Mouse (Mus musculus): ENCODE results near the gene Ass1. TPM values are rescaled to one million over a fixed set of nuclear protein-coding genes. Genes with fewer than 3 reads are reported as not detected.

Gene Ass1
- total and polyA plus RNA-seq, 3 experiments: not detected

GRCm38 (mm10) chr2:31490556-31490955 lies 20.5 kb downstream of the Ass1 start:
- Histone ChIP-seq H3K4me1 (ENCODE audit: insufficient read depth, low read depth, low read length) (no peaks in the 10 kb centered on the region), H3K36me3 (replicated peaks) (no peaks in the 10 kb centered on the region), H3K27me3 (ENCODE audit: insufficient read depth, low read length) (peaks cover 13% of the 10 kb centered on the region; the same call in 1 of the 2 replicates), H3K4me3 (ENCODE audit: low read depth, low read length) (no peak overlapping the region), H3K9me3 (replicated peaks) (no peaks in the 10 kb centered on the region)
- no peak for TF ChIP-seq POLR2AphosphoS5 (IDR thresholded peaks at IDR 0.05; ENCODE audit: insufficient replicate concordance, low read depth, low read length)
- TF ChIP-seq CTCF (IDR thresholded peaks at IDR 0.05; ENCODE audit: low read depth, low read length): no peak
- no peak for TF ChIP-seq TAL1 (conservative IDR thresholded peaks at IDR 0.05; ENCODE audit: low read depth, low read length)
- TF ChIP-seq GATA2 (IDR thresholded peaks at IDR 0.05; ENCODE audit: borderline replicate concordance, low read depth, low read length): no peak
- TF ChIP-seq GATA1 (IDR thresholded peaks at IDR 0.05; ENCODE audit: borderline replicate concordance, low read length): no peak
- no peak for ATAC-seq (ENCODE audit: extremely low read depth, insufficient number of reproducible peaks, low FRiP score, poor library complexity, severe bottlenecking)
- no peak for DNase-seq (ENCODE audit: low spot score)

- TF ChIP-seq GATA2 (IDR thresholded peaks at IDR 0.05; ENCODE audit: borderline replicate concordance, low read depth, low read length) (no peak), GATA1 (IDR thresholded peaks at IDR 0.05; ENCODE audit: borderline replicate concordance, low read length) (no peak), TAL1 (conservative IDR thresholded peaks at IDR 0.05; ENCODE audit: low read depth, low read length) (no peak), CTCF (IDR thresholded peaks at IDR 0.05; ENCODE audit: low read depth, low read length) (no peak), POLR2AphosphoS5 (IDR thresholded peaks at IDR 0.05; ENCODE audit: insufficient replicate concordance, low read depth, low read length) (no peak)
- Histone ChIP-seq H3K36me3 (replicated peaks) (no peaks in the 10 kb centered on the region), H3K4me1 (ENCODE audit: insufficient read depth, low read depth, low read length) (no peaks in the 10 kb centered on the region), H3K9me3 (replicated peaks) (no peaks in the 10 kb centered on the region), H3K27me3 (ENCODE audit: insufficient read depth, low read length) (peaks cover 10% of the 10 kb centered on the region; the same call in 1 of the 2 replicates), H3K4me3 (ENCODE audit: low read depth, low read length) (no peak overlapping the region)
- no peak for DNase-seq (ENCODE audit: low spot score)
- no peak for ATAC-seq (ENCODE audit: extremely low read depth, insufficient number of reproducible peaks, low FRiP score, poor library complexity, severe bottlenecking)
These were observed 22.3 kb downstream of the Ass1 start for GRCm38 (mm10) chr2:31492308-31492707.

GRCm38 (mm10) chr2:31493243-31493642 lies 23.2 kb downstream of the Ass1 start:
- Histone ChIP-seq H3K9me3 (replicated peaks) (no peaks in the 10 kb centered on the region), H3K36me3 (replicated peaks) (no peaks in the 10 kb centered on the region), H3K4me3 (ENCODE audit: low read depth, low read length) (no peak overlapping the region), H3K4me1 (ENCODE audit: insufficient read depth, low read depth, low read length) (no peaks in the 10 kb centered on the region), H3K27me3 (ENCODE audit: insufficient read depth, low read length) (peaks cover 8% of the 10 kb centered on the region; the same call in 1 of the 2 replicates)
- ATAC-seq (ENCODE audit: extremely low read depth, insufficient number of reproducible peaks, low FRiP score, poor library complexity, severe bottlenecking) (no peak), DNase-seq (ENCODE audit: low spot score) (no peak)
- no peak for TF ChIP-seq GATA1 (IDR thresholded peaks at IDR 0.05; ENCODE audit: borderline replicate concordance, low read length)
- TF ChIP-seq CTCF (IDR thresholded peaks at IDR 0.05; ENCODE audit: low read depth, low read length): no peak
- no peak for TF ChIP-seq GATA2 (IDR thresholded peaks at IDR 0.05; ENCODE audit: borderline replicate concordance, low read depth, low read length)
- no peak for TF ChIP-seq POLR2AphosphoS5 (IDR thresholded peaks at IDR 0.05; ENCODE audit: insufficient replicate concordance, low read depth, low read length)
- no peak for TF ChIP-seq TAL1 (conservative IDR thresholded peaks at IDR 0.05; ENCODE audit: low read depth, low read length)

GRCm38 (mm10) chr2:31494315-31494714 lies 24.3 kb downstream of the Ass1 start:
- Histone ChIP-seq H3K27me3 (ENCODE audit: insufficient read depth, low read length) (peaks cover 8% of the 10 kb centered on the region; the same call in 1 of the 2 replicates), H3K4me1 (ENCODE audit: insufficient read depth, low read depth, low read length) (no peaks in the 10 kb centered on the region), H3K9me3 (replicated peaks) (no peaks in the 10 kb centered on the region), H3K4me3 (ENCODE audit: low read depth, low read length) (no peak overlapping the region), H3K36me3 (replicated peaks) (no peaks in the 10 kb centered on the region)
- no peak for DNase-seq (ENCODE audit: low spot score)
- no peak for ATAC-seq (ENCODE audit: extremely low read depth, insufficient number of reproducible peaks, low FRiP score, poor library complexity, severe bottlenecking)
- TF ChIP-seq CTCF (IDR thresholded peaks at IDR 0.05; ENCODE audit: low read depth, low read length) (no peak), GATA2 (IDR thresholded peaks at IDR 0.05; ENCODE audit: borderline replicate concordance, low read depth, low read length) (no peak)

GRCm38 (mm10) chr2:31495046-31495476 lies 25.1 kb downstream of the Ass1 start:
- Histone ChIP-seq H3K27me3 (ENCODE audit: insufficient read depth, low read length) (peaks cover 8% of the 10 kb centered on the region; the same call in 1 of the 2 replicates), H3K9me3 (replicated peaks) (no peaks in the 10 kb centered on the region), H3K36me3 (replicated peaks) (no peaks in the 10 kb centered on the region), H3K4me1 (ENCODE audit: insufficient read depth, low read depth, low read length) (no peaks in the 10 kb centered on the region), H3K4me3 (ENCODE audit: low read depth, low read length) (no peak overlapping the region)
- no peak for TF ChIP-seq TAL1 (conservative IDR thresholded peaks at IDR 0.05; ENCODE audit: low read depth, low read length)
- TF ChIP-seq GATA2 (IDR thresholded peaks at IDR 0.05; ENCODE audit: borderline replicate concordance, low read depth, low read length): no peak
- TF ChIP-seq POLR2AphosphoS5 (IDR thresholded peaks at IDR 0.05; ENCODE audit: insufficient replicate concordance, low read depth, low read length): no peak
- TF ChIP-seq CTCF (IDR thresholded peaks at IDR 0.05; ENCODE audit: low read depth, low read length): no peak
- TF ChIP-seq GATA1 (IDR thresholded peaks at IDR 0.05; ENCODE audit: borderline replicate concordance, low read length): no peak
- DNase-seq (ENCODE audit: low spot score) (no peak), ATAC-seq (ENCODE audit: extremely low read depth, insufficient number of reproducible peaks, low FRiP score, poor library complexity, severe bottlenecking) (no peak)

- Histone ChIP-seq H3K27me3 (ENCODE audit: insufficient read depth, low read length) (peaks cover 10% of the 10 kb centered on the region; the same call in 1 of the 2 replicates), H3K4me3 (ENCODE audit: low read depth, low read length) (no peak overlapping the region), H3K36me3 (replicated peaks) (no peaks in the 10 kb centered on the region), H3K4me1 (ENCODE audit: insufficient read depth, low read depth, low read length) (no peaks in the 10 kb centered on the region), H3K9me3 (replicated peaks) (no peaks in the 10 kb centered on the region)
- TF ChIP-seq CTCF (IDR thresholded peaks at IDR 0.05; ENCODE audit: low read depth, low read length): no peak
- TF ChIP-seq TAL1 (conservative IDR thresholded peaks at IDR 0.05; ENCODE audit: low read depth, low read length): no peak
- no peak for TF ChIP-seq GATA1 (IDR thresholded peaks at IDR 0.05; ENCODE audit: borderline replicate concordance, low read length)
- TF ChIP-seq POLR2AphosphoS5 (IDR thresholded peaks at IDR 0.05; ENCODE audit: insufficient replicate concordance, low read depth, low read length): no peak
- no peak for TF ChIP-seq GATA2 (IDR thresholded peaks at IDR 0.05; ENCODE audit: borderline replicate concordance, low read depth, low read length)
- DNase-seq (ENCODE audit: low spot score): no peak
- ATAC-seq (ENCODE audit: extremely low read depth, insufficient number of reproducible peaks, low FRiP score, poor library complexity, severe bottlenecking): no peak
These were observed 26.1 kb downstream of the Ass1 start for GRCm38 (mm10) chr2:31496141-31496540.
